Mouse (Mus musculus) cerebellum, adult 11-12 months (tissue): ENCODE data around the gene Slc38a6.

Experiments
- DNase-seq: peaks from one replicate; pipeline ENCODE4 v3.0.0; 2022

The Slc38a6 gene

GRCm38 (mm10) chr12:73399426-73399825 is 112.8 kb downstream of the Slc38a6 start:
- DNase-seq = no peak

- DNase-seq = no peak
Observed at GRCm38 (mm10) chr12:73400481-73401025, 114.0 kb downstream of the Slc38a6 start.

- no peak for DNase-seq
Observed at GRCm38 (mm10) chr12:73401520-73402130, 115.0 kb downstream of the Slc38a6 start.

- DNase-seq = no peak
Observed at GRCm38 (mm10) chr12:73402137-73402712, 115.6 kb downstream of the Slc38a6 start.

GRCm38 (mm10) chr12:73402851-73403665 is 116.5 kb downstream of the Slc38a6 start:
- DNase-seq = no peak
